Comparison of ENCODE assay signal across 9 mouse cellular contexts in the genomic region with DNA sequence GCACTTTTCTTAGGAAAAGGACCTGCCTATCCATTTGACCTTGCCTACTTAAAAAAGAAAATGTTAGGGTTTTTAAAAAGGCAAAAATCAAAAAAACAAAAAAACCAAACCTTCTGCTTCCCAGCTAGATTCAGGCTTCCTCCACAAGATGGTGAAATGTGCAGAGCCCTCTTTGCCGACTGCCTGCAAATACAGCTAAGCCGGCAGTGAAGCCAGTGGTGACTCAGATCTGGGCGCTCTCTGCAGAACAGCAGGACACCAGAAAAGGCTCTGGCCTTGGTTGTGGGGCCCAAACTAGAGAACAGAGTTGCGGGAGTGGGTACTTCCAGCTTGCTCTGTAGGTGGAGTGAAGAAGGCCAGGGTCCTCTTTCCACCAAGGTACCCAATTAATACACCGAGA. TPM values are rescaled to one million over a fixed set of nuclear protein-coding genes. Genes with fewer than 3 reads are reported as not detected.
DNase-seq lines count a peak whose midpoint lies in the region; ATAC-seq lines count a peak whose summit lies in the region.
"Had no signal": no experiment of that assay in that cellular context is flagged by ENCODE, and none has a peak within 500 bp of the region (broad histone marks: within the 10 kb centered on the region; RNA-seq: fewer than 3 reads in every experiment).

No protein-coding gene starts in this region.

- H3K9ac ChIP-seq in forebrain, embryonic 11.5 days (ENCODE audit: low read length), result no peak overlapping the region
- no peak overlapping the region for H3K9ac ChIP-seq in intestine, embryonic 16.5 days (ENCODE audit: low read depth, low read length)
- H3K9ac ChIP-seq: liver, embryonic 13.5 days had no signal

- 25% methylated on average over 5 of the region's 5 CpGs for WGBS in forebrain, embryonic 10.5 days
- WGBS in forebrain, embryonic 11.5 days, result 26% methylated on average over 5 of the region's 5 CpGs
- WGBS in intestine, embryonic 16.5 days, result 34% methylated on average over 5 of the region's 5 CpGs

- ATAC-seq in forebrain, embryonic 11.5 days (replicated peaks; ENCODE audit: low FRiP score), result no peak
- no peak for ATAC-seq in intestine, embryonic 16.5 days
- no peak for ATAC-seq in activated CD4-positive, CD25-positive, alpha-beta regulatory T cell, adult 4 months

- no peak for DNase-seq in forebrain, embryonic 10.5 days (ENCODE audit: extremely low spot score, low spot score)
- DNase-seq in forebrain, embryonic 11.5 days (ENCODE audit: low spot score), result no peak
- peak; percentile 43 to 47 for DNase-seq in right cerebral cortex, adult 2 months (ENCODE audit: low spot score in 2 of 2)
- no peak for DNase-seq in right cerebral cortex, postnatal 14 days
- DNase-seq in thymus, postnatal 14 days, result no peak
- DNase-seq in embryo, embryonic 10 days (ENCODE audit: low spot score), result no peak
- DNase-seq: liver, embryonic 13.5 days had no signal

- H3K4me1 ChIP-seq in forebrain, embryonic 10.5 days, result peaks cover 13% of the 10 kb centered on the region
- H3K4me1 ChIP-seq in forebrain, embryonic 11.5 days (replicated peaks; ENCODE audit: control insufficient read depth, insufficient read depth, low read length), result peaks cover 8% of the 10 kb centered on the region; the same call in 1 of the 2 replicates
- peaks cover 4% of the 10 kb centered on the region for H3K4me1 ChIP-seq in intestine, embryonic 16.5 days (ENCODE audit: control insufficient read depth, insufficient read depth, low read length)
- H3K4me1 ChIP-seq: liver, embryonic 13.5 days had no signal

- no peak overlapping the region for H3K4me2 ChIP-seq in forebrain, embryonic 11.5 days (ENCODE audit: low read depth, low read length, severe bottlenecking)
- H3K4me2 ChIP-seq in intestine, embryonic 16.5 days (ENCODE audit: low read depth, low read length), result 0 out of 2 replicates have a peak overlapping the region, but pooled peaks have one; percentile 71

- peak overlapping the region; percentile 55; the same call in 1 of the 2 replicates for H3K4me3 ChIP-seq in forebrain, embryonic 10.5 days
- H3K4me3 ChIP-seq in forebrain, embryonic 11.5 days (ENCODE audit: low read depth, low read length), result no peak overlapping the region; the same call in 1 of the 2 replicates
- no peak overlapping the region for H3K4me3 ChIP-seq in intestine, embryonic 16.5 days (ENCODE audit: low read length)

- H3K9me3 ChIP-seq in forebrain, embryonic 10.5 days, result no peaks in the 10 kb centered on the region
- H3K9me3 ChIP-seq in forebrain, embryonic 11.5 days (ENCODE audit: control insufficient read depth, low read length), result no peaks in the 10 kb centered on the region
- no peaks in the 10 kb centered on the region for H3K9me3 ChIP-seq in intestine, embryonic 16.5 days (ENCODE audit: control insufficient read depth, low read length)
- H3K9me3 ChIP-seq: liver, embryonic 13.5 days had no signal

- peaks cover 79% of the 10 kb centered on the region for H3K27me3 ChIP-seq in forebrain, embryonic 10.5 days (ENCODE audit: poor library complexity, severe bottlenecking)
- peaks cover 45% of the 10 kb centered on the region for H3K27me3 ChIP-seq in forebrain, embryonic 11.5 days (ENCODE audit: control insufficient read depth, insufficient read depth, low read length)
- peaks cover 44% of the 10 kb centered on the region for H3K27me3 ChIP-seq in intestine, embryonic 16.5 days (replicated peaks; ENCODE audit: control insufficient read depth, insufficient read depth, low read length)

- H3K36me3 ChIP-seq in forebrain, embryonic 10.5 days (replicated peaks), result no peaks in the 10 kb centered on the region
- H3K36me3 ChIP-seq in forebrain, embryonic 11.5 days (ENCODE audit: control insufficient read depth, insufficient read depth, low read length), result no peaks in the 10 kb centered on the region
- H3K36me3 ChIP-seq in intestine, embryonic 16.5 days (ENCODE audit: control insufficient read depth, insufficient read depth, low read length), result no peaks in the 10 kb centered on the region
- H3K36me3 ChIP-seq: liver, embryonic 13.5 days had no signal

- H3K27ac ChIP-seq in forebrain, embryonic 10.5 days, result no peak overlapping the region
- no peak overlapping the region for H3K27ac ChIP-seq in forebrain, embryonic 11.5 days (ENCODE audit: low read depth, low read length)
- H3K27ac ChIP-seq in intestine, embryonic 16.5 days (ENCODE audit: low read length), result no peak overlapping the region
- H3K27ac ChIP-seq: liver, embryonic 13.5 days had no signal

RNA-seq across cellular contexts. Expression of a gene that starts 1.0 kb away (rescaled TPM):
- 0.43 and 0.47 TPM in 2 replicates for polyA plus RNA-seq in forebrain, embryonic 10.5 days (2016; fragmentation: Nextera tagmentation; extraction: Ambion mirVana)
- polyA plus RNA-seq in forebrain, embryonic 11.5 days (2014; fragmentation: Nextera tagmentation; extraction: Ambion mirVana), result 0.55 and 0.83 TPM in 2 replicates
- polyA plus RNA-seq in intestine, embryonic 16.5 days (2015; fragmentation: Nextera tagmentation; extraction: Ambion mirVana), result 0.10 and 0.15 TPM in 2 replicates
- not detected for polyA plus RNA-seq in activated CD4-positive, CD25-positive, alpha-beta regulatory T cell, adult 4 months (2017; shearing (Covaris generic))
- polyA plus RNA-seq: liver, embryonic 13.5 days had no signal

RNA-seq across cellular contexts. Expression of a gene that starts 32.3 kb away (rescaled TPM):
- polyA plus RNA-seq in forebrain, embryonic 10.5 days (2016; fragmentation: Nextera tagmentation; extraction: Ambion mirVana), result 111 and 127 TPM in 2 replicates
- polyA plus RNA-seq in forebrain, embryonic 11.5 days (2014; fragmentation: Nextera tagmentation; extraction: Ambion mirVana), result 85.4 and 96.4 TPM in 2 replicates
- 192 and 195 TPM in 2 replicates for polyA plus RNA-seq in intestine, embryonic 16.5 days (2015; fragmentation: Nextera tagmentation; extraction: Ambion mirVana)
- 10 to 100 TPM; 13.3 to 14.4 TPM for polyA plus RNA-seq in activated CD4-positive, CD25-positive, alpha-beta regulatory T cell, adult 4 months (2017; shearing (Covaris generic))

Comparison
In these comparisons a context has a peak if more than half of its experiments do, and no peak if none do; other contexts are left out.
1. DNase-seq: peak in right cerebral cortex, adult 2 months (2 of 2); none in forebrain, embryonic 10.5 days (single experiment), forebrain, embryonic 11.5 days (single experiment), right cerebral cortex, postnatal 14 days (single experiment), thymus, postnatal 14 days (single experiment) and embryo, embryonic 10 days (single experiment).